Mouse (Mus musculus) gonadal fat pad, adult 2 months (tissue): ENCODE data around the gene Gm20388. TPM values are rescaled to one million over a fixed set of nuclear protein-coding genes. Genes with fewer than 3 reads are reported as not detected.
"Not testable (repeated sequence)": the region's sequence is repeated elsewhere in the genome, so short reads cannot be mapped to it uniquely, and the experiment has no call there.

Source experiments
- DNase-seq: peaks from one replicate; pipeline ENCODE4 v3.0.0-alpha.2; 2012; ENCODE audit warnings: low read depth
- polyA plus RNA-seq: library from polyadenylated mRNA; depleted of rRNA; stranded (reverse); fragments of >200 nt; gene quantifications from 2 replicates; pipeline ENCODE4 v1.2.3, GENCODE M21; 2012

The Gm20388 gene
- polyA plus RNA-seq, 1 experiment, result 119 TPM

- no peak for DNase-seq
Measured at GRCm38 (mm10) chr8:121296597-121296996, 1386.0 kb downstream of the Gm20388 start.

GRCm38 (mm10) chr8:121297299-121297698, 1386.7 kb downstream of the Gm20388 start:
- DNase-seq, result no peak

GRCm38 (mm10) chr8:121300066-121300465, 1389.4 kb downstream of the Gm20388 start:
- DNase-seq, result no peak

- DNase-seq, result no peak
Measured at GRCm38 (mm10) chr8:121300501-121301411, 1390.1 kb downstream of the Gm20388 start.

GRCm38 (mm10) chr8:121301431-121301830, 1390.8 kb downstream of the Gm20388 start:
- no peak for DNase-seq

GRCm38 (mm10) chr8:121301978-121302649, 1391.5 kb downstream of the Gm20388 start:
- DNase-seq, result no peak

- no peak for DNase-seq
Measured at GRCm38 (mm10) chr8:121307723-121308122, 1397.1 kb downstream of the Gm20388 start.

- DNase-seq, result no peak
Measured at GRCm38 (mm10) chr8:121310976-121311819, 1400.6 kb downstream of the Gm20388 start.

- DNase-seq, result no peak
Measured at GRCm38 (mm10) chr8:121313458-121313857, 1402.8 kb downstream of the Gm20388 start.

GRCm38 (mm10) chr8:121314036-121314435, 1403.4 kb downstream of the Gm20388 start:
- no peak for DNase-seq

GRCm38 (mm10) chr8:121315569-121315968, 1404.9 kb downstream of the Gm20388 start:
- DNase-seq, result no peak

GRCm38 (mm10) chr8:121316009-121316408, 1405.4 kb downstream of the Gm20388 start:
- no peak for DNase-seq

GRCm38 (mm10) chr8:121318756-121319155, 1408.1 kb downstream of the Gm20388 start:
- not testable (repeated sequence) for DNase-seq

GRCm38 (mm10) chr8:121319491-121319890, 1408.8 kb downstream of the Gm20388 start:
- no peak for DNase-seq

GRCm38 (mm10) chr8:121326164-121326910, 1415.7 kb downstream of the Gm20388 start:
- DNase-seq, result no peak

GRCm38 (mm10) chr8:121332436-121332835, 1421.8 kb downstream of the Gm20388 start:
- DNase-seq, result no peak

- no peak for DNase-seq
Measured at GRCm38 (mm10) chr8:121334495-121335424, 1424.1 kb downstream of the Gm20388 start.

- DNase-seq, result no peak
Measured at GRCm38 (mm10) chr8:121335684-121336083, 1425.0 kb downstream of the Gm20388 start.

- DNase-seq, result no peak
Measured at GRCm38 (mm10) chr8:121342931-121343330, 1432.3 kb downstream of the Gm20388 start.

- DNase-seq, result no peak
Measured at GRCm38 (mm10) chr8:121344486-121344885, 1433.8 kb downstream of the Gm20388 start.
